Mouse (Mus musculus): Measurements from ENCODE around the gene Wdfy1. TPM values are rescaled to one million over a fixed set of nuclear protein-coding genes. Genes with fewer than 3 reads are reported as not detected.

The Wdfy1 gene
- polyA plus RNA-seq, 1 experiment from 2014 or later, result 57.5 TPM

DNA sequence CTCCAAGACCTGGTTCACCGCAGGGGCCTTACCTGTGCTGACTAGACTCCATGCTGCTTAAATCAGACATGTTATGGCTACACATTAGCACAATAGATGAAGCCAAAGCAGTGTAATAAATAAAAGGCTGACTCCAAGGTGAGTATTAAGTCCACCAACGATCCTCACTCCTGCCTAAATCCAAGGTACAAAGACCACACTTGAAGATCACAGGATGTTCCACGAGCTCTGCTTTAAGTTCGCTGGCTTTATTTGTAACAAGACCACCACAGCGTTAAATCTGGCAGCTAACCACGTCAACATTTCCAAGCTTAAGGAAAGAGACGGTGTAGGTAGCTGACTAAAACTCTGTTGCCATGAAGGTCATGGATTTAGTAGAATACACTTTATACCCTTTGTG is 33.0 kb downstream of the Wdfy1 start:
- no peak overlapping the region for H3K4me2 ChIP-seq (replicated peaks)
- no peak overlapping the region for H3K27ac ChIP-seq (replicated peaks)
- H3K9me3 ChIP-seq, result no peaks in the 10 kb centered on the region
- ATAC-seq (ENCODE audit: low FRiP score, low read depth), result no peak
- H3K9ac ChIP-seq (replicated peaks), result no peak overlapping the region
- whole genome bisulfite sequencing, result 90% methylated on average over 7 of the region's 7 CpGs
- no peak overlapping the region for H3K4me3 ChIP-seq
- peaks cover 11% of the 10 kb centered on the region; the same call in 1 of the 2 replicates for H3K36me3 ChIP-seq
- no peaks in the 10 kb centered on the region for H3K4me1 ChIP-seq
- H3K27me3 ChIP-seq, result no peaks in the 10 kb centered on the region

DNA sequence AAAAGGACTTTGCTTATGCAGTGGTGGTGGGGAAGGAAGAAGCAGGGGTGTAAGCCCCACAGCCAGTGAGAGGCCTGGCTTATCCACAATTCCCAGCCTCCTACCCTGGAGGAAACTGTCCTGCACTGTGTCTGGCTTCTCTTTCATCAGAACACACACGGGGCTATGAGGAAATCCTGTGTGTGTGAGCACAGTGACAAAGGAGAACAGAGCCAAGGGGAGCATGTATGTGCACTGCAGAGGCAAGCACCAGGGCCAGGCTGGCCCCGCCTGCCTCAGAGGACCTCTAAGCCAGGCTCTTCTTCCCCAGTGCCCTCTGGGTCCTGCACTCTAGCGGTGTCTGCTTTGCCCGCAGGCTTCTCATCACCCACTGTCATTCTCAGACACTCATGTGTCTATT is 34.9 kb downstream of the Wdfy1 start:
- Histone ChIP-seq H3K4me3 (no peak overlapping the region), H3K4me2 (replicated peaks) (no peak overlapping the region), H3K36me3 (peaks cover 12% of the 10 kb centered on the region; the same call in 1 of the 2 replicates), H3K27me3 (no peaks in the 10 kb centered on the region), H3K4me1 (no peaks in the 10 kb centered on the region), H3K27ac (replicated peaks) (no peak overlapping the region), H3K9ac (replicated peaks) (no peak overlapping the region), H3K9me3 (no peaks in the 10 kb centered on the region)
- 85% methylated on average over 4 of the region's 4 CpGs for WGBS
- no peak for ATAC-seq (ENCODE audit: low FRiP score, low read depth)

DNA sequence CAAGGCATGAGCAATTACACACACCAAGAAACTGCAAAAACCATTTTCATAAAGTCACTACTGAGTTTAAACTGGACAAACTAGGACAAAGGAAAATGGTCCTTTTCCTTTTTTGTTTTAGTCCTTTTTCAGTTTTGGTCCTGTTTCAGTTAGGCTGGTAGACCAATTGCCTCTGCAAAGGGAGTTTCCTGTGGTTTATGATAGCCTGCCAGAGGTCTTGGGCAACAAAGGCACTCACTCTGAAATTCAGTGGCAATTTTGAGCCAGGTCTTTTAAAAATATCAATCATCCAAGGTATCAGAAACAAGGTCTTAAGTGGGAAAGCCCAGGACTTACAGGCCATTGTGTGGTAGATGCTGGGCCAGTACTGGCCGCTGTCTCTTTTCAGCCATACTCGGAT is 36.2 kb downstream of the Wdfy1 start:
- H3K9me3 ChIP-seq, result no peaks in the 10 kb centered on the region
- no peak overlapping the region for H3K27ac ChIP-seq (replicated peaks)
- H3K9ac ChIP-seq (replicated peaks), result no peak overlapping the region
- ATAC-seq (ENCODE audit: low FRiP score, low read depth), result no peak
- 94% methylated on average over 2 of the region's 2 CpGs for WGBS
- no peaks in the 10 kb centered on the region for H3K4me1 ChIP-seq
- no peak overlapping the region for H3K4me3 ChIP-seq
- peaks cover 12% of the 10 kb centered on the region; the same call in 1 of the 2 replicates for H3K36me3 ChIP-seq
- H3K27me3 ChIP-seq, result no peaks in the 10 kb centered on the region
- H3K4me2 ChIP-seq (replicated peaks), result no peak overlapping the region

DNA sequence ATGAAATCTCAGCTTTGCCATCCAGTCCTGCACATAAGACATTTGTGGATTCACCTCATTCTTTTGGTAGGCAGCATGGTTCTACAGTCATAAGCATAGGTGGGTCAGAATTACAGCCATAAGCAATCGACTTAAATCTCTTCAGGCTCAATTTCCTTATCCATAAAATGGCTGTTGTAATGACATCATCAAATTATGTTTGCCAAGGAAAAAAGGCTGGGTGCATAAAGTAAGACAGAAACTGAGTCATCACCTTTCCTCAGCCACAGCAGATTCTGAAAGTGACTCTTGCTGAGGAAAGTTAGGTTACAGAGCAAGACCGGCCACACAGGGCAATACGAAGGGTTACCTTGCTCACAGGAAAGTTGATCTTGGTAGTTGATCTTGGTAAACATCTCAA is 39.5 kb downstream of the Wdfy1 start:
- Histone ChIP-seq H3K9me3 (no peaks in the 10 kb centered on the region), H3K27me3 (no peaks in the 10 kb centered on the region), H3K4me3 (no peak overlapping the region), H3K27ac (replicated peaks) (no peak overlapping the region), H3K4me1 (no peaks in the 10 kb centered on the region), H3K4me2 (replicated peaks) (no peak overlapping the region), H3K36me3 (peaks cover 12% of the 10 kb centered on the region; the same call in 1 of the 2 replicates), H3K9ac (replicated peaks) (no peak overlapping the region)
- WGBS, result 93% methylated on average over 3 of the region's 3 CpGs
- no peak for ATAC-seq (ENCODE audit: low FRiP score, low read depth)

DNA sequence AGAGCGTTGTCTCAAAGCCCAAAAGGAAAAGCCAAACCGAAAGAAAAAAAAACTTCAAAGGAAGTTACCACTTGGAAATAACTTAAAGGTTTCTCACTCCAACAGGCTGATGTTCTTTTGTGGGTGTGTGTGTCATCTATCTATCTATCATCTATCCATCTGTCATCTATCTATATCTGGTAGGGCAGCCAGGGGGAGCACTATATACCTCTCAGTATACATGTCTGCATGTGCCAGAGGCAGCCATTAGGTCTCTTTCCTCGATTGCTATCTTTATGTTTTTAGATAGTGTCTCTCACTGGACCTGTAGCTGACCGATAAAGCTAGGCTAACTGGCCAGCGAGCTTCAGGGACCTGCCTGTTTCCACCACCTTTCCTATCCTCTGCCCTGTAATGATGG is 41.1 kb downstream of the Wdfy1 start:
- H3K9ac ChIP-seq (replicated peaks), result no peak overlapping the region
- no peak for ATAC-seq (ENCODE audit: low FRiP score, low read depth)
- WGBS, result 91% methylated on average over 5 of the region's 5 CpGs
- no peaks in the 10 kb centered on the region for H3K9me3 ChIP-seq
- H3K4me1 ChIP-seq, result no peaks in the 10 kb centered on the region
- H3K4me3 ChIP-seq, result no peak overlapping the region
- H3K27ac ChIP-seq (replicated peaks), result no peak overlapping the region
- no peak overlapping the region for H3K4me2 ChIP-seq (replicated peaks)
- H3K27me3 ChIP-seq, result no peaks in the 10 kb centered on the region
- peaks cover 10% of the 10 kb centered on the region; the same call in 1 of the 2 replicates for H3K36me3 ChIP-seq

DNA sequence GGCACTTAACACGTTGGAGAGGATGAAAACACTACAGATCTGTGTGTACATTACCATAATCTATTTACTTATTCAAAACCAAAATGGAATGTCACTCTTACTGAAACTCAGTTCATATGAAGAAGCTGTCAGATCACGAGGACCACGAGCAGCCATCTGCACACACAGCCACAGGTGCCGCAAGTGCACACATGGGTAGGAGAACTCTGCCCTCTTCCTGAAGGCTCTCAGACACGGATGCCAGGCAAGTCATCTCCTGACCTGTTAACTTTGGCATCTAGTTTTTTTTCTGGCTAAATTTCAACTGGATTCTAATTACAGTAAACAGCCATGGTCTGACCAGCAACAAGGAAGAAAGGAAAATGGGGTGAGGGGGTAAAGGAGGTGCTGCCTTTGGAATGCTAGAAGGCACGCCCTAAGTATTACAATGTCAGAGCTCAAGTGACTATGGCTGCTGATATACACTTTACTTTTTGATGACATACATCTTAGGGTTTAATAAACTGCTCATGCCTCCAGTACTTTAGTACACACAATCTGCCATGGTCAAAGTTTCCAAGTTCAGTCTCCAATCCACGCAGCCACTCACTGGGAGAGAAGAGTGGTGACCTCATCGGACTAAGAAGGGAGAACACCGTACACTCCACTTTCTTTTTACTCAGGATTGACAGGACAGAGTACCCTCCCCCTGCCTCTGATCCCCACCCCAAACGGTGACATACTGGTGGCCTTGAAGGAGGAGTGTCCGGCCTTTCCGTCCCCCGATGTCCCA is 61.6 kb downstream of the Wdfy1 start:
- WGBS, result 90% methylated on average over 13 of the region's 13 CpGs
- H3K4me3 ChIP-seq, result no peak overlapping the region
- no peaks in the 10 kb centered on the region for H3K9me3 ChIP-seq
- peaks cover 11% of the 10 kb centered on the region; the same call in 1 of the 2 replicates for H3K36me3 ChIP-seq
- H3K4me2 ChIP-seq (replicated peaks), result no peak overlapping the region
- H3K9ac ChIP-seq (replicated peaks), result no peak overlapping the region
- H3K27me3 ChIP-seq, result no peaks in the 10 kb centered on the region
- no peaks in the 10 kb centered on the region for H3K4me1 ChIP-seq
- H3K27ac ChIP-seq (replicated peaks), result no peak overlapping the region
- ATAC-seq (ENCODE audit: low FRiP score, low read depth), result no peak

DNA sequence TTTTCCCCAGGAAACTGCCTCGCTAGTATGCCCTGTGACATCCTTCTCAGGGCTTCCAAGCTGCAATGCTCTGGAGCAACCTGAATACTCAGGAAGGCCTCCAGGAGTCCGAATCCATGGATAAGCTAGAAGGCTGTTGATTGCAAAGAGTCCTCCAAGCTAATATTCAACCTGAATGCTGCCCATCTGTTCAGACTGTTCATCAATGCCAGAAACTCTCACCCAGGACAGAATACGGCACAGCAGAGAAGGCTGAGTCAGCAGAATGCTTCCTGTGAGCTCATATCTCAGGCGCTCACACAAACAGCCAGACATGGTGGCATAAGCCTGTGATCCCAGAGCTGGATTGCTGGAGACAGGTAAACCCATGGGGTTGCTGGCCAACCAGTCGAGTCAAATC is 62.9 kb downstream of the Wdfy1 start:
- H3K27me3 ChIP-seq, result no peaks in the 10 kb centered on the region
- H3K36me3 ChIP-seq, result peaks cover 11% of the 10 kb centered on the region; the same call in 1 of the 2 replicates
- no peak overlapping the region for H3K27ac ChIP-seq (replicated peaks)
- 92% methylated on average over 5 of the region's 5 CpGs for WGBS
- H3K4me2 ChIP-seq (replicated peaks), result no peak overlapping the region
- no peak overlapping the region for H3K4me3 ChIP-seq
- no peak overlapping the region for H3K9ac ChIP-seq (replicated peaks)
- no peaks in the 10 kb centered on the region for H3K4me1 ChIP-seq
- no peak for ATAC-seq (ENCODE audit: low FRiP score, low read depth)
- H3K9me3 ChIP-seq, result no peaks in the 10 kb centered on the region

DNA sequence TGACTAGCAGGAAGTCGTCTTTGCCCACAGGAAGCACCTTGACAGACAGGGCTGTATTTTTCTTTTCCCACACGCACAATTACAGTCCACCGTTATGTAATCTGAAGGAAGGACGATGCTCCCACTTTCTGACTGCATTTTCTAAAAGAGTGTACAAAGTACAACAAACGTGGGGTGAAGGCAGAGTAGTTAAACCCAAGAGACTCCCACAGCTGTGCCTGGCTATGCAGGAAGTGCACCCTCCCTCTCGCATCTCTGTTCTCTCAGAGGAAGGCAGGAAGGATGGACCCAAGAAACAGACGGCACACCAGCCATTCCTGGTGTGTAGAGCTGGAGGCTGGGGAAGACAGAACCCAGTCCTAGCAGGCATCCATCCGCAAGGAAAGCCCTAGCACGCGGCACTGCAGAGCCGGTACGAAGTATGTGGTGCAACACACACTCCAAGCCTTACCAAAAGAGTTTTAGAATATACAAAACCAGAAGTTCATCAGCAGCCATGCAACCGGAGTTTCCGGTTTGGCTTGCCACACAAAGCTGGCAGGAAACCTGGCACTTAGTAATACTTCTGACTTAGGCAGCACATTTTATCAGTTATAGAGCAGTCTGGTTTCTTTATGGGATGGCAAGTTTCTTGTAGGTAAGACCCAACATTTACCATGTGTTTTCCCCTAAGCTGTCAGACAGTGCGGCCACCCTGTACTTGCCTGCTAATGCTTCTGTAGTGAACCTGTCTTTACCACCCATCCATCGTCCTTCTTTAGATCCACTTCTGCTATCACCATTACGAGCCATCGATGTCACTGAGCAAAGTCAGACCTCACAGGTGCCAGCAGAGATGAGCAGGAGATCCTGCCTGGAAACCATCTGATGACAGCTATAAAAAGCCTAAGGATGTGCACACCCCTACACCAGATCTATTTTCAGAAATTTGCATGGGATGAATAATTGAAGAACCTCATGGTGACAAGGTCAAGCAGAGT is 64.5 kb downstream of the Wdfy1 start:
- no peak overlapping the region for H3K4me3 ChIP-seq
- 91% methylated on average over 18 of the region's 18 CpGs for WGBS
- no peak overlapping the region for H3K9ac ChIP-seq (replicated peaks)
- H3K9me3 ChIP-seq, result no peaks in the 10 kb centered on the region
- H3K4me1 ChIP-seq, result no peaks in the 10 kb centered on the region
- peaks cover 22% of the 10 kb centered on the region for H3K36me3 ChIP-seq
- H3K27ac ChIP-seq (replicated peaks), result no peak overlapping the region
- no peak for ATAC-seq (ENCODE audit: low FRiP score, low read depth)
- no peaks in the 10 kb centered on the region for H3K27me3 ChIP-seq
- no peak overlapping the region for H3K4me2 ChIP-seq (replicated peaks)

DNA sequence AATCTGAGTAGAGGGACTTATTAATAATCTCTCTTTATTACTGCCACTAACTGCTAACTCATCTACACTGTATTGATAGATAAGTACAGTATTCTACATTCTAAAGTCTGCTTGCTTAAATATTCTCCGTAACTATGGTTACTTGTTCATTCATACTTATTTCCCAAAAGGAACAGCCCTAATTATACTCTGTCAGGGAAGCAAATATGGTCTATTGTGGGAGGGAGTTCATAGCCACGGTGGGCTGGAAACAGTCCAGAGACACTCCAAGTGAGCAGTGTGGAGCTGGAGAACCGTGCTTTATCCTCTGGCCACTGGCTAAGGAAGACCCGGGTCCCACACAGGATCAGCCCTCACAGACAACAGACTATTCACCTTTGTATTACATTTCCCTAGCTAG is 65.3 kb downstream of the Wdfy1 start:
- Histone ChIP-seq H3K36me3 (peaks cover 28% of the 10 kb centered on the region), H3K9me3 (no peaks in the 10 kb centered on the region), H3K9ac (replicated peaks) (no peak overlapping the region), H3K4me2 (replicated peaks) (no peak overlapping the region), H3K4me3 (no peak overlapping the region), H3K27ac (replicated peaks) (no peak overlapping the region), H3K4me1 (no peaks in the 10 kb centered on the region), H3K27me3 (no peaks in the 10 kb centered on the region)
- WGBS, result 78% methylated on average over 4 of the region's 4 CpGs
- no peak for ATAC-seq (ENCODE audit: low FRiP score, low read depth)

DNA sequence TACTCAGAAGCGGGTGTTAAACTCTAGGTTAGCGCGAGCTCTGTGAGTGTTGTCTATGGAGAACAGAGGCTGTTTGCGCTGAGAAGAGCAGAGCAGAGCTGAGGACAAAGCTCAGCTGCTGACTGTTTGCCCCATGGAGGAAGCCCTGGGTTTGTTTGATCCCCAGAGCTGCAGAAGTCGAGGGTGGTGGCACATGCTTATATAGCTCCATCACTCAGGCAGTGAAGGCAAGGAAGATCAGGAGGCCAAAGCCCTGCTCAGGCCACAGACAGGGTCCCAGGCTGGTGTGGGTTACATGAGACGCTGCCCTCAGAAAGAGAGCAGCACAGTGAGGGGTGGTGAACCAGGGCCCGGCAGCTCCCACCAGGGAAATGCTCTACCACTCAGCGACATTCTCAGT is 65.7 kb downstream of the Wdfy1 start:
- H3K4me2 ChIP-seq (replicated peaks), result no peak overlapping the region
- H3K9ac ChIP-seq (replicated peaks), result no peak overlapping the region
- peaks cover 31% of the 10 kb centered on the region for H3K36me3 ChIP-seq
- H3K4me3 ChIP-seq, result no peak overlapping the region
- WGBS, result 83% methylated on average over 8 of the region's 8 CpGs
- H3K27me3 ChIP-seq, result no peaks in the 10 kb centered on the region
- H3K9me3 ChIP-seq, result no peaks in the 10 kb centered on the region
- no peak overlapping the region for H3K27ac ChIP-seq (replicated peaks)
- H3K4me1 ChIP-seq, result no peaks in the 10 kb centered on the region
- no peak for ATAC-seq (ENCODE audit: low FRiP score, low read depth)

DNA sequence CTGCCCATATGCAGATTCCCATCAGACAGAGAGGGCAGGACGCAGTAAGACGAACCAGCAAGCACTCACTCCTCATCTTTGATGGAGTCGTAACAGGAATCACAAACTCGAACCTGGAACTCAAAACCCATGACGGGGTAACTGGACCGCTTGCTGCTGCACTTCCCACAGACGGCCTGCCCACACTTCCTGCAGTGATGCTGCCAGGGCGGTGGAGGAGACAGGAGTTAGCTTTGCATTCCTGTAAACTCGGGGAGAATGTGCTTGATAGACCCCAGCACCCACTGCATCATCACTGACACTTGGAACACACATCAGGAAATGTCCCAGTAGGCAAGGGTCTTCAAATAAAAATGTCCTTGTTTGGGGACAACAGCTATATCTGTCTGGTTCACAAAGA is 68.6 kb downstream of the Wdfy1 start:
- WGBS, result 88% methylated on average over 9 of the region's 9 CpGs
- no peak for ATAC-seq (ENCODE audit: low FRiP score, low read depth)
- H3K27me3 ChIP-seq, result no peaks in the 10 kb centered on the region
- no peak overlapping the region for H3K9ac ChIP-seq (replicated peaks)
- H3K27ac ChIP-seq (replicated peaks), result no peak overlapping the region
- H3K4me2 ChIP-seq (replicated peaks), result no peak overlapping the region
- H3K4me1 ChIP-seq, result no peaks in the 10 kb centered on the region
- peaks cover 33% of the 10 kb centered on the region for H3K36me3 ChIP-seq
- no peaks in the 10 kb centered on the region for H3K9me3 ChIP-seq
- H3K4me3 ChIP-seq, result no peak overlapping the region

DNA sequence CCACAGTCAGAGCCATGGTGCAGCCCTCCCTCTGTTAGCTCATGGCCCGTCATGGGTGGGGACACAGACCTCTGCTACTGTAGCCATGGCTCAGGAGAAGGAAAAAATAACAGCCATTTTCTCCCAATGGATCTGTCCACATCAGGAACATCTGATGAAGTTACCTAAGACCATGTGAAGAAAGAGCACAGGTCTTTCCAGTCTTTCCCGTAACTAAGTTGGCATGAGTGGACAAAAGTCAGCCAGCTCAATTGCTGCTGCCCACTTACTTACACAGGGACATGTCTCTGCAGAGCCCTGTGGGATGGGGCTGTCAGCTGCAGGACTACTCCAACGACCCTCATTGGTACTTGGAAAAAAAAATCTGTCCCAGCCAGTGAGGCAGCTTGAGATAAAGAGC is 69.2 kb downstream of the Wdfy1 start:
- no peak overlapping the region for H3K27ac ChIP-seq (replicated peaks)
- H3K27me3 ChIP-seq, result no peaks in the 10 kb centered on the region
- 90% methylated on average over 3 of the region's 3 CpGs for WGBS
- no peak overlapping the region for H3K9ac ChIP-seq (replicated peaks)
- H3K9me3 ChIP-seq, result no peaks in the 10 kb centered on the region
- no peak overlapping the region for H3K4me3 ChIP-seq
- peaks cover 33% of the 10 kb centered on the region for H3K36me3 ChIP-seq
- H3K4me1 ChIP-seq, result no peaks in the 10 kb centered on the region
- no peak overlapping the region for H3K4me2 ChIP-seq (replicated peaks)
- ATAC-seq (ENCODE audit: low FRiP score, low read depth), result no peak
